Mouse (Mus musculus) E14TG2a.4 (cell line): Measurements from ENCODE around the gene Adap1.

Experiments
- CTCF ChIP-seq: conservative IDR thresholded peaks from 2 replicates; pipeline ENCODE4 v1.5.1; 2014; ENCODE audit warnings: low read length
- NANOG ChIP-seq: IDR thresholded peaks from 2 replicates; pipeline ENCODE4 v1.6.1; 2014; ENCODE audit warnings: borderline replicate concordance, low read length, mixed read lengths
- POU5F1 ChIP-seq: IDR thresholded peaks from 2 replicates; pipeline ENCODE4 v1.6.1; 2014; ENCODE audit warnings: low read length, borderline replicate concordance

GRCm38 (mm10) chr5:139337826-139338370, 12.5 kb upstream of the Adap1 start:
- no peak for TF ChIP-seq CTCF
- TF ChIP-seq POU5F1: no peak
- no peak for TF ChIP-seq NANOG
